Mouse (Mus musculus): Measurements from ENCODE around the gene Rarres2. TPM values are rescaled to one million over a fixed set of nuclear protein-coding genes. Genes with fewer than 3 reads are reported as not detected.
A peak's percentile ranks its signal among the peaks of the same experiment; 100 is the strongest.

The Rarres2 gene
- polyA plus RNA-seq, 1 experiment from 2014 or later: 4.5 TPM

GRCm38 (mm10) chr6:48552918-48553317 is 19.7 kb downstream of the Rarres2 start:
- H3K4me1 ChIP-seq: peaks cover 21% of the 10 kb centered on the region
- no peak overlapping the region for H3K9ac ChIP-seq
- no peaks in the 10 kb centered on the region; the same call in 1 of the 2 replicates for H3K27me3 ChIP-seq (replicated peaks)
- H3K4me2 ChIP-seq: no peak overlapping the region
- H3K27ac ChIP-seq: 0 out of 2 replicates have a peak overlapping the region, but pooled peaks have one; percentile 97
- peaks cover 3% of the 10 kb centered on the region; the same call in 1 of the 2 replicates for H3K36me3 ChIP-seq (replicated peaks)
- no peaks in the 10 kb centered on the region for H3K9me3 ChIP-seq
- H3K4me3 ChIP-seq: no peak overlapping the region
- no peak for ATAC-seq (replicated peaks)
- WGBS: 77% methylated on average over 4 of the region's 4 CpGs

GRCm38 (mm10) chr6:48548314-48548713 is 24.3 kb downstream of the Rarres2 start:
- WGBS: 88% methylated on average over 6 of the region's 6 CpGs
- no peaks in the 10 kb centered on the region for H3K4me1 ChIP-seq
- no peak overlapping the region for H3K9ac ChIP-seq
- no peaks in the 10 kb centered on the region for H3K9me3 ChIP-seq
- ATAC-seq (replicated peaks): no peak
- H3K27me3 ChIP-seq (replicated peaks): no peaks in the 10 kb centered on the region; the same call in 1 of the 2 replicates
- H3K4me3 ChIP-seq: no peak overlapping the region
- no peak overlapping the region for H3K4me2 ChIP-seq
- no peaks in the 10 kb centered on the region for H3K36me3 ChIP-seq (replicated peaks)
- no peak overlapping the region for H3K27ac ChIP-seq

- Histone ChIP-seq H3K4me2 (no peak overlapping the region), H3K27ac (no peak overlapping the region), H3K9ac (no peak overlapping the region), H3K4me1 (no peaks in the 10 kb centered on the region), H3K36me3 (replicated peaks) (0 out of 2 replicates have a peak, but pooled peaks cover 3% of the 10 kb centered on the region), H3K9me3 (no peaks in the 10 kb centered on the region), H3K4me3 (no peak overlapping the region), H3K27me3 (replicated peaks) (no peaks in the 10 kb centered on the region; the same call in 1 of the 2 replicates)
- WGBS: 67% methylated on average over 4 of the region's 4 CpGs
- no peak for ATAC-seq (replicated peaks)
These were observed 25.7 kb downstream of the Rarres2 start for GRCm38 (mm10) chr6:48546858-48547257.

GRCm38 (mm10) chr6:48546271-48546670 is 26.3 kb downstream of the Rarres2 start:
- 78% methylated on average over 1 of the region's 1 CpGs for WGBS
- no peak for ATAC-seq (replicated peaks)

GRCm38 (mm10) chr6:48545251-48545650 is 27.3 kb downstream of the Rarres2 start:
- no peak overlapping the region for H3K9ac ChIP-seq
- H3K4me3 ChIP-seq: no peak overlapping the region
- H3K4me2 ChIP-seq: no peak overlapping the region
- H3K4me1 ChIP-seq: no peaks in the 10 kb centered on the region
- 72% methylated on average over 5 of the region's 5 CpGs for WGBS
- no peaks in the 10 kb centered on the region for H3K27me3 ChIP-seq (replicated peaks)
- H3K36me3 ChIP-seq (replicated peaks): peaks cover 12% of the 10 kb centered on the region
- ATAC-seq (replicated peaks): no peak
- H3K9me3 ChIP-seq: no peaks in the 10 kb centered on the region
- no peak overlapping the region for H3K27ac ChIP-seq

More at GRCm38 (mm10) chr6:48546271-48546670, 26.3 kb downstream of the Rarres2 start:
- Histone ChIP-seq H3K27ac (no peak overlapping the region), H3K36me3 (replicated peaks) (peaks cover 5% of the 10 kb centered on the region; the same call in 1 of the 2 replicates), H3K9me3 (no peaks in the 10 kb centered on the region), H3K9ac (no peak overlapping the region), H3K4me1 (no peaks in the 10 kb centered on the region), H3K4me2 (no peak overlapping the region), H3K4me3 (no peak overlapping the region), H3K27me3 (replicated peaks) (no peaks in the 10 kb centered on the region; the same call in 1 of the 2 replicates)

- H3K9me3 ChIP-seq: no peaks in the 10 kb centered on the region
- H3K27ac ChIP-seq: no peak overlapping the region
- peaks cover 15% of the 10 kb centered on the region for H3K36me3 ChIP-seq (replicated peaks)
- H3K4me1 ChIP-seq: peaks cover 21% of the 10 kb centered on the region
- H3K27me3 ChIP-seq (replicated peaks): no peaks in the 10 kb centered on the region
- no peak for ATAC-seq (replicated peaks)
- WGBS: 91% methylated on average over 3 of the region's 3 CpGs
- H3K9ac ChIP-seq: no peak overlapping the region
- no peak overlapping the region for H3K4me3 ChIP-seq
- H3K4me2 ChIP-seq: no peak overlapping the region
These were observed 30.0 kb downstream of the Rarres2 start for GRCm38 (mm10) chr6:48542631-48543030.

- no peak overlapping the region for H3K4me3 ChIP-seq
These were observed 30.8 kb downstream of the Rarres2 start for GRCm38 (mm10) chr6:48541560-48542450.

GRCm38 (mm10) chr6:48540721-48541120 is 31.9 kb downstream of the Rarres2 start:
- Histone ChIP-seq H3K9ac (no peak overlapping the region), H3K9me3 (no peaks in the 10 kb centered on the region), H3K4me2 (no peak overlapping the region), H3K27ac (no peak overlapping the region), H3K4me3 (no peak overlapping the region), H3K27me3 (replicated peaks) (no peaks in the 10 kb centered on the region), H3K4me1 (peaks cover 29% of the 10 kb centered on the region), H3K36me3 (replicated peaks) (peaks cover 15% of the 10 kb centered on the region)
- WGBS: 84% methylated on average over 3 of the region's 3 CpGs
- no peak for ATAC-seq (replicated peaks)

More at GRCm38 (mm10) chr6:48541560-48542450, 30.8 kb downstream of the Rarres2 start:
- no peaks in the 10 kb centered on the region for H3K9me3 ChIP-seq
- 70% methylated on average over 7 of the region's 7 CpGs for WGBS
- no peak overlapping the region for H3K9ac ChIP-seq
- H3K4me1 ChIP-seq: peaks cover 24% of the 10 kb centered on the region
- no peak for ATAC-seq (replicated peaks)
- no peak overlapping the region for H3K27ac ChIP-seq
- H3K36me3 ChIP-seq (replicated peaks): peaks cover 15% of the 10 kb centered on the region
- no peaks in the 10 kb centered on the region for H3K27me3 ChIP-seq (replicated peaks)
- H3K4me2 ChIP-seq: no peak overlapping the region

GRCm38 (mm10) chr6:48539860-48540259 is 32.7 kb downstream of the Rarres2 start:
- no peak overlapping the region for H3K27ac ChIP-seq
- H3K9me3 ChIP-seq: no peaks in the 10 kb centered on the region
- H3K4me3 ChIP-seq: no peak overlapping the region
- no peaks in the 10 kb centered on the region for H3K27me3 ChIP-seq (replicated peaks)
- 73% methylated on average over 5 of the region's 5 CpGs for WGBS
- H3K4me1 ChIP-seq: peaks cover 29% of the 10 kb centered on the region
- no peak overlapping the region for H3K9ac ChIP-seq
- ATAC-seq (replicated peaks): no peak
- H3K36me3 ChIP-seq (replicated peaks): peaks cover 15% of the 10 kb centered on the region
- no peak overlapping the region for H3K4me2 ChIP-seq

- Histone ChIP-seq H3K27me3 (replicated peaks) (no peaks in the 10 kb centered on the region), H3K27ac (no peak overlapping the region), H3K9ac (peak overlapping the region; percentile 83; the same call in 1 of the 2 replicates), H3K4me3 (peak overlapping the region; percentile 71), H3K4me1 (peaks cover 29% of the 10 kb centered on the region), H3K9me3 (no peaks in the 10 kb centered on the region), H3K4me2 (peak overlapping the region; percentile 92), H3K36me3 (replicated peaks) (peaks cover 15% of the 10 kb centered on the region)
- ATAC-seq (replicated peaks): no peak
- 69% methylated on average over 5 of the region's 5 CpGs for WGBS
These were observed 33.5 kb downstream of the Rarres2 start for GRCm38 (mm10) chr6:48538841-48539737.

GRCm38 (mm10) chr6:48537105-48537954 is 35.3 kb downstream of the Rarres2 start, which contains the start of gene Atp6v0e2:
TSS of gene Atp6v0e2 (plus strand) at chr6:48537615.
- no peaks in the 10 kb centered on the region for H3K27me3 ChIP-seq (replicated peaks)
- H3K4me3 ChIP-seq: peak within 1 kb of the TSS; percentile 71
- peaks cover 12% of the 10 kb centered on the region for H3K36me3 ChIP-seq (replicated peaks)
- H3K9me3 ChIP-seq: no peaks in the 10 kb centered on the region
- peak within 1 kb of the TSS; percentile 92 for H3K4me2 ChIP-seq
- H3K4me1 ChIP-seq: peaks cover 29% of the 10 kb centered on the region
- peak within 1 kb of the TSS; percentile 83 for H3K9ac ChIP-seq
- WGBS: 3% methylated on average over 38 of the region's 38 CpGs
- H3K27ac ChIP-seq: peak within 1 kb of the TSS; percentile 79
- ATAC-seq (replicated peaks): peak; percentile 97

Data from midbrain, embryonic 15.5 days (tissue).